Mouse (Mus musculus) stomach, postnatal 0 days (tissue): ENCODE data around the gene 1810055G02Rik. TPM values are rescaled to one million over a fixed set of nuclear protein-coding genes. Genes with fewer than 3 reads are reported as not detected.

Source experiments
- ATAC-seq: fragments of 200-750 bp; cut with Nextera tagmentation; 2 replicates; pipeline ENCODE4 v1.8.0; 2017; ENCODE audit not compliant: low FRiP score, low TSS enrichment
- DNase-seq: peaks from one replicate; pipeline ENCODE4 v3.0.0-alpha.2; 2016; ENCODE audit warnings: low spot score
- H3K27ac ChIP-seq: fragments of 300-500 bp; sonication (generic); replicated peaks from 2 replicates; pipeline ENCODE4 v1.5.1; 2014; ENCODE audit warnings: mild to moderate bottlenecking, control low read depth
- H3K27me3 ChIP-seq: fragments of 300-500 bp; sonication (generic); 2 replicates; pipeline ENCODE4 v1.6.1; 2014; ENCODE audit warnings: low read length; ENCODE audit not compliant: control insufficient read depth, insufficient read depth
- H3K36me3 ChIP-seq: fragments of 300-500 bp; sonication (generic); 2 replicates; pipeline ENCODE4 v1.6.1; 2014; ENCODE audit warnings: low read length, mixed read lengths; ENCODE audit not compliant: control insufficient read depth, insufficient read depth
- H3K4me1 ChIP-seq: fragments of 300-500 bp; sonication (generic); replicated peaks from 2 replicates; pipeline ENCODE4 v1.6.1; 2014; ENCODE audit warnings: antibody characterized with exemption; ENCODE audit not compliant: control insufficient read depth, insufficient read depth
- H3K4me2 ChIP-seq: fragments of 300-500 bp; sonication (generic); replicated peaks from 2 replicates; pipeline ENCODE4 v1.6.1; 2014; ENCODE audit warnings: low read depth, mild to moderate bottlenecking, control low read depth, moderate library complexity
- H3K4me3 ChIP-seq: fragments of 300-500 bp; sonication (generic); 2 replicates; pipeline ENCODE4 v1.5.1; 2014; ENCODE audit warnings: low read depth, low read length, control low read depth
- H3K9ac ChIP-seq: fragments of 300-500 bp; sonication (generic); 2 replicates; pipeline ENCODE4 v1.6.1; 2014; ENCODE audit warnings: mild to moderate bottlenecking, low read length, control low read depth, mixed read lengths
- H3K9me3 ChIP-seq: fragments of 300-500 bp; sonication (generic); 2 replicates; pipeline ENCODE4 v1.6.1; 2016; ENCODE audit warnings: low read length; ENCODE audit not compliant: control insufficient read depth
- CTCF ChIP-seq: IDR thresholded peaks from 2 replicates; pipeline ENCODE4 v1.5.1; 2016; ENCODE audit warnings: antibody characterized with exemption, low read depth, mild to moderate bottlenecking, moderate library complexity
- EP300 ChIP-seq: optimal IDR thresholded peaks from 2 replicates; pipeline ENCODE3; 2016; ENCODE audit warnings: antibody characterized with exemption
- WGBS: fragments of 180-500 bp; shearing (Covaris S2); extraction: QIAGEN DNeasy Blood & Tissue Kit; methylation state at CpG from one replicate; pipeline ENCODE4 v1.1.7; 2014; 5-methylcytosine and 5-hydroxymethylcytosine counted together
- polyA plus RNA-seq: library from polyadenylated mRNA; unstranded; fragments of >200 nt; fragmentation: Nextera tagmentation; extraction: Ambion mirVana; gene quantifications from 2 replicates; pipeline ENCODE4 v1.2.1, GENCODE M21; 2015

The 1810055G02Rik gene
- polyA plus RNA-seq, 1 experiment from 2014 or later = 18.8 TPM

DNA sequence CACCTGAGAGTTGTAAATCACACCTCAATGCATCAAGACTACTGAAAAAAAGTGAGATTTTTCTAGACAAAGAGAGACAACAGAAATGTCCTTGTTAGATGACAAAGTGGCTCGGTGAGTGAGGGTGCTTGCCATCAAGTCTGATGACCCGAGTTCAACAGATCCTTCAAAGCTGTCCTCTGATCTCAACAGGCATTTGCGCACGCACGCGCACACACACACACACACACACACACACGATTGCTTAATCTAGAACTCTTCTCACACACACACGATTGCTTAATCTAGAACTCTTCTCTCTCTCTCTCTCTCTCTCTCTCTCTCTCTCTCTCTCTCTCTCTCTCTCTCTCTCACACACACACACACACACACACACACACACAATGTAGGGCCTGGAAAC is 12.1 kb upstream of the 1810055G02Rik start:
- WGBS = 88% methylated on average over 8 of the region's 8 CpGs
- H3K4me3 ChIP-seq = no peak overlapping the region
- no peaks in the 10 kb centered on the region for H3K4me1 ChIP-seq
- H3K9ac ChIP-seq = no peak overlapping the region
- no peaks in the 10 kb centered on the region for H3K27me3 ChIP-seq
- no peak for DNase-seq
- no peak overlapping the region for H3K27ac ChIP-seq
- ATAC-seq = no peak
- no peaks in the 10 kb centered on the region for H3K9me3 ChIP-seq
- TF ChIP-seq EP300 (no peak), CTCF (no peak)
- H3K36me3 ChIP-seq = no peaks in the 10 kb centered on the region
- no peak overlapping the region for H3K4me2 ChIP-seq

DNA sequence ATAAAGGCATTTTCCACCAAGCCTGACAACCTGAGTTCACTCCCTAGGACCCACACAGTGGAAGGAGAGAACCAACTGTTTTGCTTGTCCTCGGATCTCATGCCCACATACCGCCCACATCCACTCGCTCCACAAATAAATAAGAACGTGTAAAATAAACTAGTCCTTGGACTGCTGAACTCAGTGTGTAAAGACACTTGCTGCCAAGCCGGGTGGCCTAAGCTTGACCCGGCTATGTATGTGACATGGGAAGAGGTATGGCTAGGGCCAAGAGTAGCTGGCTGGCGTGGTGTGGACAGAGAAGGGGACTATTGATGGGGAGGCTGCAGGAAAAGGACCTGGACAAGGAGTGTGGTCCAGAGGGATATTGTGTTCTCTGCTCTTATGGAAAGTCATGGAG is 10.1 kb upstream of the 1810055G02Rik start:
- no peak overlapping the region for H3K4me3 ChIP-seq
- TF ChIP-seq CTCF (no peak), EP300 (no peak)
- ATAC-seq = no peak
- H3K27me3 ChIP-seq = no peaks in the 10 kb centered on the region
- no peak overlapping the region for H3K4me2 ChIP-seq
- no peak for DNase-seq
- 72% methylated on average over 7 of the region's 7 CpGs for WGBS
- H3K27ac ChIP-seq = no peak overlapping the region
- H3K4me1 ChIP-seq = no peaks in the 10 kb centered on the region
- H3K9me3 ChIP-seq = no peaks in the 10 kb centered on the region
- no peaks in the 10 kb centered on the region for H3K36me3 ChIP-seq
- no peak overlapping the region for H3K9ac ChIP-seq

DNA sequence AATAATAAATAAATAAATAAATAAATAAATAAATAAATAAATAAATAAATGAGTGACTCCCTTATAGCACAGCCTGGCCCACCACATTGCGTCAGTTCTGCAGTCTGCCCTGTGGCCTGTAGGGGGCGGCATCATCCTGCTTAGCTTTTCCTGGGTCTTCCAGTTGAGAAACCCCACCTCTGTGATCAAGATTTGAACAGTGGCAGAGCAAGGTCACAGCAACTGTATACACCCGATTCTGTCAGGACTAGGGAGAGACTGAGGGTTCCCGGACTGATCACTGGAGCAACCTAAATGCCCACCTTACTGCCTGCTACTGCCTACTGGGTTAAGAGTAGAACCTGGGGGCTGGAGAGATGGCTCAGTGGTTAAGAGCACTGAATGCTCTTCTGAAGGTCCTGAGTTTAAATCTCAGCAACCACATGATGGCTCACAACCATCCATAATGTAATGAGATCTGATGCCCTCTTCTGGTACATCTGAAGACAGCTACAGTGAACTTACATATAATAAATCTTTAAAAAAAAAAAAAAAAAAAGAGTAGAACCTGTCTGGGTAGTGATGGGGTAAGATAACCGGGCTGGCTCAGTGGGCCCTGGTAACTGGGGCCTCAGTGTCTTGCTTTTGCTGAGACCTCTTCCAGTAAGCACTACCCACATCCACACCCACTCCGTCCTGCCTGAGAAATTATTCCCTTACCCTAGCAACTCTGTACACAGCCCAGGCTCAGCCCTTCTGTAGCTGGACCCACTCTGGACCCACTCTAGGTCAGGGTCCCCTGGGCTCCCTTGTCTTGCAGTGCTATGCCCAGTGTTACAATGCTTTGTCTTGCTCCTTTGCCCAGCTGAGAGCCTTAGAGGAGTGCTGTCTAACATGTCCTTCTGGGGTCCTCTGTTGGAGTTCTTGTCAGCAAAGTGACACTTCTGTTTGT is 8.3 kb upstream of the 1810055G02Rik start:
- no peak overlapping the region for H3K27ac ChIP-seq
- H3K9ac ChIP-seq = no peak overlapping the region
- peak; percentile 85 for DNase-seq
- no peaks in the 10 kb centered on the region for H3K36me3 ChIP-seq
- no peak overlapping the region for H3K4me2 ChIP-seq
- 33% methylated on average over 6 of the region's 6 CpGs for WGBS
- no peak overlapping the region for H3K4me3 ChIP-seq
- ATAC-seq = peak; percentile 77
- H3K4me1 ChIP-seq = no peaks in the 10 kb centered on the region
- H3K9me3 ChIP-seq = no peaks in the 10 kb centered on the region
- TF ChIP-seq CTCF = peak; percentile 82
- no peak for TF ChIP-seq EP300
- H3K27me3 ChIP-seq = no peaks in the 10 kb centered on the region

DNA sequence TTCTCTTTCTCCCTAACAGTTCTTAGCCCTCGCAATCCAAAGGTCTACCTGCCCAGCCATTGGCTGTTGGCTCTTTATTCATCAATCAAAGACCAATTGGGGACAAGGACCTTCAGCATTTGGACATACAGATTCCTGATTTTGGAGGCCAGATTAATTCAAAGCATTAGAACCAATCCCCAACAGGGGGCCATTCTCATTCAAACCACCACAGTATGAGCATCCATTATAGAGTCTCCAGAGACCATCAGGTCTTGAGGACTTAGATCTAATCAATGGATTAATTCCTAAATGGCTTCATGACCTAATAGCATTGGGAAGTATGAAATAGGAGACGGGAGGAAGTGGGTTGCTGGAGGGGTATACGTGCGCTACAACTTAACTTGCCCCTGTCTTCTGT is 5.6 kb upstream of the 1810055G02Rik start:
- H3K27ac ChIP-seq = no peak overlapping the region
- H3K4me3 ChIP-seq = no peak overlapping the region
- 93% methylated on average over 4 of the region's 4 CpGs for WGBS
- H3K4me1 ChIP-seq = no peaks in the 10 kb centered on the region; the same call in 1 of the 2 replicates
- no peak for DNase-seq
- TF ChIP-seq EP300 = no peak
- no peak for TF ChIP-seq CTCF
- no peak for ATAC-seq
- H3K27me3 ChIP-seq = no peaks in the 10 kb centered on the region
- no peak overlapping the region for H3K4me2 ChIP-seq
- no peaks in the 10 kb centered on the region for H3K9me3 ChIP-seq
- H3K36me3 ChIP-seq = no peaks in the 10 kb centered on the region
- no peak overlapping the region for H3K9ac ChIP-seq

DNA sequence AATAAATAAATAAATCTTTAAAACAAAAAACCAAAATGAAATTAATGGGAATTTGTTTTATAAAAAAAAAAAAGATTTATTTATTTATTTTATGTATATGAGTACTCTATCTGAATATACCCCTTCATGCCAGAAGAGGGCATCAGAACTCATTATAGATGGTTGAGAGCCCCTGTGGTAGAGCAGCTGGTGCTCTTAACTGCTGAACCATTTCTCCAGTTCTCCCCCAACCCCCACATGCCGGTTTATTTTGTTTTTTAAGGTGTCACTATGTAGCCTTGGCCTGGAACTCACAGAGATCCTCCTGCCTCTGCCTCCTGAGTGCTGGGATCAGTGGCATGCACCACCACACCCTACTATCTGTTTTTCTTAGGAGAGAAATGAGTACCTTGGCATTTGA is 1.8 kb upstream of the 1810055G02Rik start:
- no peak for ATAC-seq
- no peaks in the 10 kb centered on the region for H3K27me3 ChIP-seq
- H3K4me2 ChIP-seq = no peak overlapping the region
- no peak overlapping the region for H3K4me3 ChIP-seq
- TF ChIP-seq CTCF = peak; percentile 39
- TF ChIP-seq EP300 = no peak
- H3K36me3 ChIP-seq = no peaks in the 10 kb centered on the region
- peaks cover 3% of the 10 kb centered on the region; the same call in 1 of the 2 replicates for H3K4me1 ChIP-seq
- H3K9me3 ChIP-seq = no peaks in the 10 kb centered on the region
- 59% methylated on average over 1 of the region's 1 CpGs for WGBS
- no peak overlapping the region for H3K9ac ChIP-seq
- H3K27ac ChIP-seq = no peak overlapping the region
- DNase-seq = no peak

DNA sequence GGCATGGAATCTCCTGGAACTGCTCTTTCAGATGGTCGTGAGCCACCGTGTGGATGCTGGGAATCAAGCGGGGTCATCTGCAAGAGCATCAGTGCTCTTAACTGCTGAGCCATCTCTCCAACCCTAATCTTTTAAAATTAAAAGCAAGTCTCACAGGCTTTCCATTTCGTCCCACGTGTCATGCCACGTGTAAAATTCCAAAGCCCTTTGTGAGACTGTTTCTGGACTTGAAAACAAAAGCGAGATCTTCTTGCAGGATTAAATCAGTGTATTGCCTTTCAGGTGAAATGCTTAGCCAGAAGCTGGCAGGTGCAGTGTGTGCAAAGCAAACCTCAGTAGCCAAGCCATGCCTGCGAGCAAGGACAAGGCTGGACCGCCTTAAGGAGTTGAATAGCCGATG is 540 bp upstream of the 1810055G02Rik start:
- Histone ChIP-seq H3K9ac (peak overlapping the region; percentile 64), H3K4me2 (peak overlapping the region; percentile 88), H3K27me3 (no peaks in the 10 kb centered on the region), H3K4me1 (peaks cover 3% of the 10 kb centered on the region; the same call in 1 of the 2 replicates), H3K27ac (peak overlapping the region; percentile 88), H3K4me3 (peak overlapping the region; percentile 77), H3K36me3 (no peaks in the 10 kb centered on the region), H3K9me3 (no peaks in the 10 kb centered on the region)
- no peak for DNase-seq
- TF ChIP-seq EP300 = no peak
- TF ChIP-seq CTCF = no peak; the same call in 1 of the 2 replicates
- WGBS = 33% methylated on average over 10 of the region's 10 CpGs
- no peak for ATAC-seq
